Mouse (Mus musculus): ENCODE measurements around the gene Tsc1. TPM values are rescaled to one million over a fixed set of nuclear protein-coding genes. Genes with fewer than 3 reads are reported as not detected.

Tsc1 gene
- total and polyA plus RNA-seq, 3 experiments: 8.0 to 16.4 TPM; not detected in 1

DNA sequence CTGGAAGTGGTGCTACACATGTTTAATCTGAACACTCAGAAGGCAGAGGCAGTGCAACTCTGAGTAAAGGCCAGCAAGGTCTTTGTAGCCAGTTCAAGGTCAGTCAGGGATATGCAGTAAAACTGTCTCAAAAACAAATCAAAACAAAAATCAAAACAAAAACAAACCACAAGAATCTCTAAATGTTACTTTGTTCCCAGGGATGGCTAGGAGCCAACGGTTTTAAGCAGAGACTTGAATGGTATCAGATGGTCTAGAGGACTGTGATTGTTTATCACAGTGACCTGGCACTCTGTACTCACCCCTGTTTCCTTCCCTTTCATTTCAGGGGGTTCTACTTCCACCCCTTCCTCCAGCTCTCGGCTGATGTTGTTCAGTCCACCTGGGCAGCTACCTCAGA lies 30.4 kb downstream of the Tsc1 start:
- no peaks in the 10 kb centered on the region for H3K79me2 ChIP-seq (ENCODE audit: control insufficient read depth, insufficient read depth, low read length, poor library complexity)
- H3K4me1 ChIP-seq (ENCODE audit: control insufficient read depth in 1 of 2, insufficient read depth in 2 of 2, low read length in 2 of 2): no peaks in the 10 kb centered on the region
- no peaks in the 10 kb centered on the region for H3K9me3 ChIP-seq (replicated peaks; ENCODE audit: insufficient read depth, low read length)
- H3K27ac ChIP-seq (ENCODE audit: control insufficient read depth, low read depth, low read length): no peak overlapping the region
- no peaks in the 10 kb centered on the region for H3K27me3 ChIP-seq (ENCODE audit: control insufficient read depth in 1 of 2, insufficient read depth in 2 of 2, low read length in 2 of 2)
- H3K9ac ChIP-seq (ENCODE audit: control insufficient read depth, low read depth, low read length, poor library complexity, severe bottlenecking): no peak overlapping the region
- no peak for DNase-seq (ENCODE audit: low read depth, low spot score)
- H3K36me3 ChIP-seq (ENCODE audit: control insufficient read depth in 1 of 2, insufficient read depth in 2 of 2, low read length in 2 of 2): peaks cover 0 to 10% of the 10 kb centered on the region in 2 experiments; a peak in 2 of 4 replicates
- peak; percentile 51; the same call in 1 of the 2 replicates for TF ChIP-seq RCOR1 (IDR thresholded peaks at IDR 0.05; ENCODE audit: low read depth, low read length)
- TF ChIP-seq MAX (IDR thresholded peaks at IDR 0.05; ENCODE audit: low read length): no peak
- no peak overlapping the region for H3K4me3 ChIP-seq (ENCODE audit: control insufficient read depth in 1 of 2, insufficient read depth in 1 of 2, low read depth in 2 of 2, low read length in 2 of 2)

DNA sequence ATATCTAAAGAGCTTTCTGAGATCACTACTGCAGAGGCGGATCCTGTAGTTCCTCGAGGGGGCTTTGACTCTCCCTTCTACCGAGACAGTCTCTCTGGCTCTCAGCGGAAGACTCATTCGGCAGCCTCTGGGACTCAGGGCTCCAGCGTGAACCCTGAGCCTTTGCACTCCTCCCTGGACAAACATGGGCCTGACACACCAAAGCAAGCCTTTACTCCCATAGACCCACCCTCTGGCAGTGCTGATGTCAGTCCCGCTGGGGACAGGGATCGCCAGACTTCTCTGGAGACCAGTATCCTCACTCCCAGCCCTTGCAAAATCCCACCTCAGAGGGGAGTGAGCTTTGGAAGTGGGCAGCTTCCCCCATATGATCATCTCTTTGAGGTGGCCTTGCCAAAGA lies 35.0 kb downstream of the Tsc1 start:
- Histone ChIP-seq H3K27ac (ENCODE audit: control insufficient read depth, low read depth, low read length) (no peak overlapping the region), H3K4me3 (ENCODE audit: control insufficient read depth in 1 of 2, insufficient read depth in 1 of 2, low read depth in 2 of 2, low read length in 2 of 2) (no peak overlapping the region), H3K9me3 (replicated peaks; ENCODE audit: insufficient read depth, low read length) (no peaks in the 10 kb centered on the region), H3K9ac (ENCODE audit: control insufficient read depth, low read depth, low read length, poor library complexity, severe bottlenecking) (no peak overlapping the region), H3K79me2 (ENCODE audit: control insufficient read depth, insufficient read depth, low read length, poor library complexity) (no peaks in the 10 kb centered on the region), H3K36me3 (ENCODE audit: control insufficient read depth in 1 of 2, insufficient read depth in 2 of 2, low read length in 2 of 2) (peaks cover 0 to 7% of the 10 kb centered on the region in 2 experiments; a peak in 2 of 4 replicates), H3K27me3 (ENCODE audit: control insufficient read depth in 1 of 2, insufficient read depth in 2 of 2, low read length in 2 of 2) (no peaks in the 10 kb centered on the region), H3K4me1 (ENCODE audit: control insufficient read depth in 1 of 2, insufficient read depth in 2 of 2, low read length in 2 of 2) (no peaks in the 10 kb centered on the region)
- DNase-seq (ENCODE audit: low read depth, low spot score): no peak
- TF ChIP-seq ZC3H11A (IDR thresholded peaks at IDR 0.05; ENCODE audit: low read depth, low read length) (no peak), USF2 (IDR thresholded peaks at IDR 0.05; ENCODE audit: borderline replicate concordance in 1 of 2, insufficient read depth in 1 of 2, low read depth in 1 of 2, low read length in 2 of 2) (no peak), BHLHE40 (IDR thresholded peaks at IDR 0.05; ENCODE audit: borderline replicate concordance, low read depth, low read length) (no peak), POLR2AphosphoS5 (IDR thresholded peaks at IDR 0.05; ENCODE audit: borderline replicate concordance, low read depth, low read length) (no peak), HCFC1 (IDR thresholded peaks at IDR 0.05; ENCODE audit: low read depth, low read length) (no peak), RCOR1 (IDR thresholded peaks at IDR 0.05; ENCODE audit: low read depth, low read length) (no peak), USF1 (IDR thresholded peaks at IDR 0.05; ENCODE audit: low read depth, low read length) (no peak), ZKSCAN1 (IDR thresholded peaks at IDR 0.05; ENCODE audit: low read depth, low read length) (no peak), TAL1 (IDR thresholded peaks at IDR 0.05; ENCODE audit: low read length) (no peak), UBTF (IDR thresholded peaks at IDR 0.05; ENCODE audit: borderline replicate concordance, insufficient read depth, low read depth, low read length) (no peak), TBP (IDR thresholded peaks at IDR 0.05; ENCODE audit: low read depth, low read length) (no peak), TCF12 (IDR thresholded peaks at IDR 0.05; ENCODE audit: low read depth, low read length) (no peak), EP300 (IDR thresholded peaks at IDR 0.05; ENCODE audit: low read depth in 1 of 2, low read length in 2 of 2) (no peak), ETS1 (IDR thresholded peaks at IDR 0.05; ENCODE audit: low read depth, low read length) (no peak)

Measured in MEL (cell line).